Mouse (Mus musculus) Patski (cell line): Measurements from ENCODE around the gene Fam124a. TPM values are rescaled to one million over a fixed set of nuclear protein-coding genes. Genes with fewer than 3 reads are reported as not detected.
A peak's percentile ranks its signal among the peaks of the same experiment; 100 is the strongest.
"Not testable (repeated sequence)": the region's sequence is repeated elsewhere in the genome, so short reads cannot be mapped to it uniquely, and the experiment has no call there.

Source experiments
- ATAC-seq: fragments of 100-300 bp; one replicate; pipeline ENCODE4 v1.8.0; 2021
- CTCF ChIA-PET: fragments of 350-600 bp; sonication (Branson Sonifier 250); formaldehyde crosslinking; loops from one replicate; lab custom pipeline; 2022; ENCODE audit warnings: inconsistent platforms; lab: Charles Lee
- POLR2A ChIA-PET: fragments of 350-600 bp; sonication (Branson Sonifier 250); formaldehyde crosslinking; loops from one replicate; lab custom pipeline; 2022; ENCODE audit warnings: antibody characterized with exemption, inconsistent platforms; lab: Charles Lee
- DNase-seq: peaks from one replicate; pipeline ENCODE4 v3.0.0-alpha.2; 2011; ENCODE audit warnings: low read depth, low spot score
- H3K27me3 ChIP-seq: fragments of 371-371 bp; one replicate; pipeline ENCODE4 v1.5.1; 2021
- CTCF ChIP-seq: fragments of 100-300 bp; IDR thresholded peaks from one replicate; pipeline ENCODE4 v1.5.1; 2021
- in situ Hi-C: fragments of 300-500 bp; cut with MboI; formaldehyde crosslinking; loops from 3 replicates; pipeline ENCODE4 v1.11.1; 2018; ENCODE audit warnings: low pct_unique_long_range_greater_than_20kb, mixed read lengths
- polyA plus RNA-seq: library from polyadenylated mRNA; unstranded; gene quantifications from one replicate; pipeline ENCODE4 v1.2.3, GENCODE M21; 2021

Gene Fam124a
- polyA plus RNA-seq, 1 experiment from 2014 or later, result 1.1 TPM

DNA sequence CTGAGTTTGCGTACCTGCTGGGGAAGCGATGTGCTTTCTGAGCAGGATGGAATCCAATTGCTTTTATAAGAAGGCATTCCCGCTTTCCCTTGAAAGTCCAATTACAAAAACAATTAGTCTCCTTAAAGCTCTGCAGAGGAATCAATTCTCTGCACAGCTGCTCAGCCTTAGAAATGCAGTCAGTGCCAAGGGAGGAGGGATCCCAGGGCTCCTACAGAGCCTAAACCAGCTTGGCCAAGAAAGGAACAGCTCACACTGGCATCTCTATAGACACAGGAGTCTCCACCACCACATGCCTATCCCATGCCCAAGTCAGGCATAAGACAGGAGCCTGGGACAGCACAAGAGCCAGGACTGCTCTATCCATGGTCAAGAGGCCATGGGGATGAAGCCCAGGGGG lies 66.9 kb downstream of the Fam124a start:
- no peak for ATAC-seq
- TF ChIP-seq CTCF, result no peak
- DNase-seq, result no peak
- POLR2A ChIA-PET, result no interaction called here
- CTCF ChIA-PET, result no interaction called here
- in situ Hi-C loops, result no loop called here
- peaks cover 6% of the 10 kb centered on the region for H3K27me3 ChIP-seq

- no peak for ATAC-seq
- in situ Hi-C loops, result no loop called here
- POLR2A ChIA-PET, result no interaction called here
- CTCF ChIA-PET, result no interaction called here
- no peak for TF ChIP-seq CTCF
- H3K27me3 ChIP-seq, result no peaks in the 10 kb centered on the region
- DNase-seq, result no peak
Observed at GRCm38 (mm10) chr14:62627951-62628350, 72.4 kb downstream of the Fam124a start.

- peak; percentile 82 for ATAC-seq
- DNase-seq, result peak; percentile 70
- ChIA-PET CTCF (interaction anchor here (1.4 kb wide), 1 partner anchor 18 kb away, joined by 5 read pairs; no protein-coding TSS in a partner anchor), POLR2A (no interaction called here)
- H3K27me3 ChIP-seq, result no peaks in the 10 kb centered on the region
- no peak for TF ChIP-seq CTCF
- in situ Hi-C loops, result no loop called here
Observed at GRCm38 (mm10) chr14:62637436-62638344, 82.2 kb downstream of the Fam124a start.

GRCm38 (mm10) chr14:62638345-62638702 lies 82.8 kb downstream of the Fam124a start:
- POLR2A ChIA-PET, result no interaction called here
- no peak for ATAC-seq

DNA sequence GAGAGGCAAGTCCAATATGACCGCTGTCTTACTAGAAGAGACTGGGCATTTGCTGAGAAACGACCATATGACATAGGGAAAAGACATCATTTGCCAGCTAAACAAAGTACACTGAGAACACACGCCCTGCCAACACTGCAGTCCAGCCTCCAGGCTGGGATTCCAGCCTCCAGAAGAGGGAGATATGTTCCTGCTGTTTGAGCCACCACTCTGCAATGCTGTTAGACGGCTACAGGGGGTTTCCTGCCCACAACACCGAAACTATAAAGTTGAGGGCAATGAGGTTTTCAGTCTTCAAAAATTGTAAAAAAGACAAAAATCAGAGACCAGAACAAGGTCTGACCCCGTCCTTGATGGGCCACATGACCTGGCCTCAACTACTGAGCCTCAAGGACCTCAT lies 83.6 kb downstream of the Fam124a start:
- no peaks in the 10 kb centered on the region for H3K27me3 ChIP-seq
- peak; percentile 47 for TF ChIP-seq CTCF
- CTCF ChIA-PET, result interaction anchor here (1.4 kb wide), 1 partner anchor 17 kb away, joined by 5 read pairs; no protein-coding TSS in a partner anchor
- POLR2A ChIA-PET, result no interaction called here
- ATAC-seq, result no peak
- in situ Hi-C loops, result no loop called here
- DNase-seq, result no peak

More at GRCm38 (mm10) chr14:62638345-62638702, 82.8 kb downstream of the Fam124a start:
- CTCF ChIA-PET, result interaction anchor here (1.4 kb wide), 1 partner anchor 17 kb away, joined by 5 read pairs; no protein-coding TSS in a partner anchor
- in situ Hi-C loops, result no loop called here
- no peak for DNase-seq
- no peak for TF ChIP-seq CTCF
- H3K27me3 ChIP-seq, result no peaks in the 10 kb centered on the region

DNA sequence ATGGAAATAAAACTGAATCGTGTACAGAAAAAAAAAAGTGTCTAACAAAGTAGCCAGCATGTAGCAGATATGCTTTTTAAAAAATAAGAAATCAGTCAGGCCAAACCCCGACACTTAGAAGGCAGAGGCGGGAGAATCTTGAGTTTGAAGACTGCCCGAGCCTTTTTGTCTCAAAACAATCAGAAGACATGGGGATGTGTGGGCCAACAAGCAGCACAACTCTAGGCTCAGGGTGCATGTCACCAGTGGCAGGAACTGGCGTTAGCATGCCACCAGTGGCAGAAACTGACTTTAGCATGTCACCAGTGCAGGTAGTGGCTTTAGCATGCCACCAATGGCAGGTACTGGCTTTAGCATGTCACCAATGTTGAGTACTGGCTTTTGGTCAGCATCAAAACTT lies 84.0 kb downstream of the Fam124a start:
- TF ChIP-seq CTCF, result no peak
- CTCF ChIA-PET, result no interaction called here
- ATAC-seq, result no peak
- DNase-seq, result no peak
- no peaks in the 10 kb centered on the region for H3K27me3 ChIP-seq
- in situ Hi-C loops, result no loop called here
- POLR2A ChIA-PET, result no interaction called here

GRCm38 (mm10) chr14:62640396-62640795 lies 84.9 kb downstream of the Fam124a start:
- in situ Hi-C loops, result no loop called here
- ATAC-seq (no peak), DNase-seq (no peak)
- TF ChIP-seq CTCF, result no peak
- no peaks in the 10 kb centered on the region for H3K27me3 ChIP-seq
- ChIA-PET POLR2A (no interaction called here), CTCF (interaction anchor here (1.7 kb wide), 1 partner anchor 339 kb away, joined by 3 read pairs; no protein-coding TSS in a partner anchor)

DNA sequence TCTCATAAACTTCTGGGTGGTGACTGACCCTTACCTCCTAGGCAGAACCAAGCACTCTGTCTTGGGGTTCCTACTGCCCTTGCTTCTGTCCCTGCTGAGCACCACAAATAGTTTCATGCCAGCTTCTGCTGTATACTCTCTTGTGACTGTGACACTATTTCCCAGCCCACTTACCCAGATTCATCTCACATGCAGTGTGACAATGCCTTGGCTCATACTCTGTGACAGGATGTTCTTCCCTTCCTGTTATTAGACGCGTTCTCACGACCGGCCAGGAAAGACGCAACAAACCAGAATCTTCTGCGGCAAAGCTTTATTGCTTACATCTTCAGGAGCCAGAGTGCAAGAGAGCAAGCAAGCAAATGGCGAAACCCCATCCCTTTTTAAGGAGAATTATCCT lies 86.8 kb downstream of the Fam124a start:
- in situ Hi-C loops, ATAC-seq, DNase-seq, POLR2A ChIA-PET, H3K27me3 ChIP-seq, CTCF ChIA-PET: not testable (repeated sequence)

DNA sequence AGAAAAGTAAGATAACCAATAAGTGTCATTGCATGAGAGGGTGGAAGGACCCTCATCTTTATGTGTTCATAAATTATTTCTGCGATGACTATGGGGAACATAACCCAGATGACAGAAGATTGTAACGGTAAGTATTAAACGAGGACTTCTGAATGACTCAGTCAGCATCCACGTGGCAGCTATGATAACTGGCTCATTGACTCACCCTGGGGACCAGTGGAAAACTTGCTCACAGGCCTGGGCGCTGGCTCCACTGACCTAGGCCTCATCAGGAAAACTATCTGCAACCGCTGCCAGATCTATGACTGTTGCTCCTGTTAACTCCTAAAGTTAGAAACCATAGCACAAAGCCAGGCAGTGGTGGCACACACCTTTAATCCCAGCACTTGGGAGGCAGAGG lies 92.9 kb downstream of the Fam124a start:
- ChIA-PET CTCF (no interaction called here), POLR2A (no interaction called here)
- no peak for TF ChIP-seq CTCF
- in situ Hi-C loops, result no loop called here
- DNase-seq (no peak), ATAC-seq (no peak)
- H3K27me3 ChIP-seq, result peaks cover 6% of the 10 kb centered on the region

GRCm38 (mm10) chr14:62650376-62650775 lies 94.8 kb downstream of the Fam124a start:
- ChIA-PET CTCF (no interaction called here), POLR2A (no interaction called here)
- in situ Hi-C loops, result no loop called here
- DNase-seq (no peak), ATAC-seq (no peak)
- no peak for TF ChIP-seq CTCF
- H3K27me3 ChIP-seq, result peaks cover 7% of the 10 kb centered on the region

GRCm38 (mm10) chr14:62651771-62652170 lies 96.2 kb downstream of the Fam124a start:
- no peak for DNase-seq
- POLR2A ChIA-PET, result no interaction called here
- ATAC-seq, result no peak
- TF ChIP-seq CTCF, result no peak
- in situ Hi-C loops, result no loop called here
- peaks cover 11% of the 10 kb centered on the region for H3K27me3 ChIP-seq
- CTCF ChIA-PET, result no interaction called here
